Mouse (Mus musculus) layer of hippocampus, adult 8-10 months (tissue): ENCODE results near the gene Gpat3. TPM values are rescaled to one million over a fixed set of nuclear protein-coding genes. Genes with fewer than 3 reads are reported as not detected.

Experiments
- DNase-seq, 2 experiments: peaks; one replicate each; pipeline ENCODE4 v3.0.0; 2022; ENCODE audit warnings: low spot score in 2 of 2
- total RNA-seq, 4 experiments: library from RNA; stranded (reverse); gene quantifications; 2 replicates each; pipeline ENCODE4 v1.2.4; 2022

Gpat3 gene
- total RNA-seq, 4 experiments from 2014 or later, result 2.8 to 4.0 (median 4.0) TPM

GRCm38 (mm10) chr5:100860417-100861053 is 15.0 kb downstream of the Gpat3 start:
- no peak for DNase-seq

DNA sequence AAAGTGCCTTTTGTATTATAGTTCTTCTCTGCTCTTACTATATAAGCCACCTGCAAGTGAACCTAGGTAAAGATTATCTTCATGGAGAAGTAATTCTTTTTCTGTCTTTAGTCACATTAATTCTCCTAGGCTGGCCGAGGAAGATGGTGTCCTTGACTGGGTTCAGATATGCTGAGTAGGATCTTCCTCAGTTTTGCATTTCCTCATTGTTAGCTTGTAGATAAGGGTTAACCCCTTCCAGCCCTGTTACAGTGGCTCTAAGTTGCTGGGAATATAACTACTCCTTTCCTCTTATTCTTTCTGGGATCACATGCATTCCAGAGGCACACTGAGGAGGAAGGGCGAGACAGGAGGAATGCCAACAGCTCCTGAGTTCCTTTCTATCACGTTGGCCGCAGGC is 15.6 kb downstream of the Gpat3 start:
- no peak for DNase-seq

GRCm38 (mm10) chr5:100861811-100862210 is 16.3 kb downstream of the Gpat3 start:
- no peak for DNase-seq

DNA sequence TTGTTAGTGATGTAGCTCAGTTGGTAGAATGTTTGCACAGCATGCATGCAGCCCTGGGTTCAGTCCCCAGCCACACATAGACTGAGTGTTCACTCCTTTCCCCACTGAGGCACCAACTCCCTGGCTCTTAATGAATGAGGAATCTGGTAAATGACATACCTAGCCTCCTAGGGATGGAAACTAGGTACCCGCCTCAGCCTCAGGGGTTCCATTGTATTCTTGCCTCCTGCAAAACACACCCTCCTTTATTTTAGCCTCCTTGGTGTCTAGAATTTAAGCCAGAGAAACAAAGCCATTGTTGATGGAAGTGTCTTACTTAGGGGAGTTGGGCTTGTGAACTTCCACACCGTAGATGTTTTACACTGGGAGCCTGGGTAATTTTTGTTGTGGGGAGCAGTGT is 17.6 kb downstream of the Gpat3 start:
- DNase-seq, result no peak

- no peak for DNase-seq
These were observed 18.9 kb downstream of the Gpat3 start for GRCm38 (mm10) chr5:100864438-100864837.

DNA sequence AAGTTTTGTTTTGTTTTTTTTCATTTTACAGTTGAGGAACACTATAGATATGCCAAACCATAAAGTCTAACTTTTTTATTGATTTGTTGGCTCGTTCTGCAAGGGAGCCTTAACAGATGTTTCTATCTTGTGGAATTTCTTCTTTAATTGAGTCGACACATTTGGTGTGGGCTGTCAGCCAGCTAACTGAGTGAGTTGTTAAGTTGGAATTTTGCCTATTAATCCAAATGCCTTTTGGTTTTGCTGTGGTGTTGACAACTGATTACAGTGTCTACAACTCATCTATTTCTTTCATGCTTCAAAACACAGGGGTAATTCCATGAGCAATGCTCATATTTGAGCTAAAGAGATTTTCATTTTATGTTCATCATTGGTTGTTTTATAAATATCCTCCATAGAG is 20.7 kb downstream of the Gpat3 start:
- DNase-seq, result peak; percentile 30 to 60

- no peak for DNase-seq
These were observed 23.8 kb downstream of the Gpat3 start for GRCm38 (mm10) chr5:100869197-100869895.

DNA sequence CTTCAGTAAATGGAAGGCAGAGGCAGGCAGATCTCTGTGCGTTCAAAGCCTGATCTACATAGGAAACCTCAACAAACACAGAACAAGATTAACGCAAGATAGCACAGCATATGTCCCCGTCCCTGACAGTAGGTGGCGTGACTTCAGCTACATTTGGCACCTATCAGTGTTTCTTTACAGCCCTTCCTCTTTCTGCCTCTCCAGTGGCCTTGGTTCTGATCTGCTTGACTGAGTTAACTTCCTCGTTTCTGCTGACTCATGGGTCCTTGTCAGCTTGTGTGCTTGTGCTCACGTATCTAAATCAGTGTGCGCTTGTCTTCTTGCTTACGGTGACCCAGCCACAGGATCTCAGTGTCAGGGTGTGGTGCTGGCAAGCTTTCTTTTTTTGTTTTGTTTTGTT is 26.5 kb downstream of the Gpat3 start:
- no peak for DNase-seq

DNA sequence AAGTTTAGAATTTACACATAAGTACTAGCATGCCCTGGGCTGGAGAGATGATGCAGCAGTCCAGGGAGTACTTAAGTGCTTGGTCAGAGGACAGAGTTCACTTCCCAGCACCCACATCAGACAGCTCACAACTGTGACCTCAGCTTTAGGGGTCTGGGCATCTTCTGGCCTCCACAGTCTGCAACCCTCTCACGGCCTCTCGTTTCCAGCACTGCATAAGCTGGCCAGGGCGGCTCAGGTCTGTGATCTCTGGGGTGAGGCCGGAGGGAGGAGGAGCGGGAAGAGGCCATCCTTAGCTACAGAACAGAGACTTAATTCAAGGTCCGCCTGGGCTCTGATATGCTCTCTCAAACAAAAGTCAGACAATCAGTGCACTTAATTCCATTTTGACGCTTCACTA is 29.2 kb downstream of the Gpat3 start:
- DNase-seq, result no peak

GRCm38 (mm10) chr5:100875180-100875579 is 29.7 kb downstream of the Gpat3 start:
- no peak for DNase-seq

DNA sequence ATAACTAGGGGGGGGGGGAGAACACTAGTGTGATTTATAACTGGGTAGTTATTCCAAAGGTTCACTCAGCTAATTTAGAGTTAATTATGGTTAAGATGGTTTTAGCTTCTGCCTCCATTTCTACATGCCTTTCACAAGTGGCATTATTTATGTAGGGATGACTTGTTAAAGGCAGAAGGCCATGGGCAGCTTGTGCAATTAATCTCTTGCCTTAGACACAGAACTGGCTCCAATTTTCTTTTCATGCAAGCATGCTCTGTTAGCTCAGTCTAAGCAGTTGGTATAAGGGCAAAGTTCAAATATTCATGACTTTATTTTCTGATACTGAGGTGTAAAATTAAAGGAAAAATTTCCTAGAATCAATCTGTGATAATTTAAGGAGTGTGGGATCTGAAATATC is 31.5 kb downstream of the Gpat3 start:
- no peak for DNase-seq

DNA sequence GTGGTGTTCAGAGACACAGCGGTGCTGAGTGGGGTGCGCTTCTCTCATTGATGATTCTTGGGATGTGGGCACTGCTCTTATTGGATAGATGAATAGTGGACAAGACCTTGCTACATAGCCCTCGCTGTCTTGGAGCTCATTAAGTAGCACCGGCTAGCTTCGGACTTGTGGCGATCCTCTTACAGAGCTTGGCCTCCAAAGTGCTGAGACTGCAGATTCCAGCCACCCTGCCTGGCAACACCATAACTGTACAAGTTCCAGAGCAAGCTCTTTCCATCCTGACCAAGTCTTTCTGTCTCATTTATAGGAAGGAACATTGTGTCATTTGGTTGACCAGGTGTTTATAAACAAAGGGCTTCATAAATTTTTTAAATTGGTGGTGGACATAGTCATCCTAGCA is 39.7 kb downstream of the Gpat3 start:
- DNase-seq, result no peak

DNA sequence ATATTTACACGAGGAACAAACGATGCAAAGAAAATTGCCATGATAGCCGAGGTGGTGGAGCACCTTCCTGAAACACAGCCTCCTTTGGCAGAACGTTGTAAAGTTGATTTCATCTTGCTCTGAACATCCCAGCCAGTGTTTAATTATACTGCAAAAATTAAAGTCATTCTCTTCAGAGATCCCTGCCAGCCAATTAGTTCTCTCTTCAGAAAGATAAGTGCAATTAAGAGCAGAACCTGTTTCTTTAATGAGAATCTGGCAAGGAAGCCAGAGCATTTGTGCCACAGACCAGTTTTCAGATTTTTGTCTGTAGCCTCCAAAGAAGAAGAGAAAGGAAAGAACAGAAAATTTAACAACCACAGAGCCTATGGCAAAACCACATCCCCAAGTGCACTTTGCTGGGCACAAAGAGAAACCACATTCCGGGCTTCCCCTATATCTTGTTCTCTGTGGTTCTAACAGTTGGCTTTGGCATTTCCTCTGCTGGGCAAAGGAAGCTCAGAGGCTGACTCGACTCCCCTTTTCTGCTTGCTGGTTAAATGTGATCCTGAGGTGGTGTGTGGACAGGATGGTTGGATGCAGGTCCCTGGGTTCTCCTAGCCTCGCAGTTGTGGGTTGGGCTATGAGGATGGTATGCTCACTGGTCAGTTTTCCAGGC is 40.9 kb downstream of the Gpat3 start:
- DNase-seq, result no peak

- DNase-seq, result no peak
These were observed 50.7 kb downstream of the Gpat3 start for GRCm38 (mm10) chr5:100896199-100896598.

DNA sequence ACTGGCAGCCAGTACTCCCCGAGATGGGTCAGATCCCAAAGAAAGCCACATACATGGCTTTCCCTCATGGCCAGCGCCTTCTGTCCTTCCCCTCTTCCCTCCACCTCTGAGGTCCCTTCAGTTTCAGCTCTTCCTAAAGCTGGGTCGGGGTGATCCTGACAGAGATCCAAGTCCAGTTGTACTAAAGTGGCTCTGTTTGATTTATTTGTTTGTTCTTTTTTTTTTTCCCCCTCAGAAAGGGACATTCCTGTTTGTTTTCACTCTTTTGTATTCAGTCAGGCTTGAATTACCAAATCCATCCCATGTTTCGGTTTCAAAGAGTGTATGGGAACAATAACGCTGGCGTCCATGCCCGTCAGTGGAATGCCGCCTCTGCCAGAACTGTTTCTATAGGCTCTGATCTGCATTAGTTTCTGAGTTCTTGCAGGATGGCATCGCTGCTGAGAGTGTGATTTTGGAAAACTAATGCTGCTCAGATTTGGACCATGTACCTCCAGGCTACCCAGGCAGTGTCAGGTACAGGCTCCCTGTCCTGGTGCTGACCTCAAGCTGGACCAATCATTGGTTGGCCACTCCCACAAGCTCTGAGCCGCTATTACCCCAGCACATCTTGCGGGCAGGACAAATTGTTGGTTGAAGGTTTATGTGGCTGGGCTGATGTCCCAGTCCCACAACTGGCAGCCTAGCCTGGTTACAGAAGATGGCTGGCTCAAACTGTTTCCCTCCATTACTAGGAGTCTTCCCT is 54.4 kb downstream of the Gpat3 start:
- DNase-seq, result no peak

- no peak for DNase-seq
These were observed 55.5 kb downstream of the Gpat3 start for GRCm38 (mm10) chr5:100901046-100901445.

DNA sequence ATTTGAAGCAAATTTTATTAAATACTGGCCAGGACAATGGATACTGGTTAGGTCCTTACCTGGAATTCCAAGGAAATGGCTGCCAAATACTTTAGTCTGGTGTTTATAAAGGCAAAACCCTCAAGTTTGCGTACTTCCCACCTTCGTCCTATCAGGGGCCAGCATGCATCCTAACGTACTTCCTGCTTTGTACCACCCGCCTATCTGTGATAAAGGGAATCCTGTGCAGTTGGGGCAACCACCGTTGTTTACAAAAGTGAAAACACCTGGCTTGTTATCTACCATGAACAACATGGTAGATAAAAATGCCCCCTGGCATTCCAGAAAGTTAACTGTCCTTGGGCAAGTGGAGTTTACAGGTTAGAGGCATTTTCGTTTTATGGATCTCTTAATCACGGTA is 63.0 kb downstream of the Gpat3 start:
- no peak for DNase-seq

- no peak for DNase-seq
These were observed 63.4 kb downstream of the Gpat3 start for GRCm38 (mm10) chr5:100908901-100909300.

DNA sequence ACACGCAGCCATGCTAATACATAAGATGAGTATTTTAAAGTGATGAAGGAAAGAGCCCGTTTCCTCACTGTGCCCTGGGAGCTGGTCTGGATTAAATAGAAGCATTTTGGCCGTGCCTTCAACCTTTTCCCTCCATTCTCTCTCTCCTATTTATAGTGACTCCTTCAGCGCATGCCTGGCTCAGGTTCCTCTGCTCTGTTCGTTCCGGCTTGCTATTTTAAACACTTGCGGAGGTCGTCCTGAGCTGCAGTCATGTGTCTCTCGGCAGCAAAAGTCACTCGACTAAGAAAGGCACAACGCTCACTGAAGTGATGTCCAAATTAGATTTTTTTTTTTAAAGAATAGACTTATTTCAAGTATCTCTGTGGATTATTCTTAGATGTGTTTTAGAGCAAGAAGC is 64.2 kb downstream of the Gpat3 start:
- no peak for DNase-seq

- DNase-seq, result no peak
These were observed 66.1 kb downstream of the Gpat3 start for GRCm38 (mm10) chr5:100911502-100912097.

DNA sequence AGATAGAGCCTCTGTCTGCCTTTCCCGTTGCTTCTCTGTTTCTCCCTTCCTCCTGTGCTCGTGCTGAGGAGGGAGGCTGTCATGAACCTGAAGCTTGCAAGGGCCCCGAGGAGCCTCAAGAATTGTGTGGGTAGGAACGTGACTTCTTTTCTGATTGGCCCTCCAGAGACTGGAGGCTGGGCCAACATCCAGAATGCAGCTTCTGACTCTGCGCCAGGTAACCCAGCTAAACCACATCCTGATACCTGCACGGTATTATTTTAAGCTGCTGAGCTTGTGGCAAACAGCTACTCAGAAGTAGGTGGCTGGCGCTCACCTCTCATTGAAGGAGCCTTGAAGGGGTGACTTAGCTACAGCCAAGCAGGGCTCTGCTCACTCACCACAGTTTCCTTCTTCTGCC is 66.9 kb downstream of the Gpat3 start:
- DNase-seq, result no peak

GRCm38 (mm10) chr5:100913274-100913673 is 67.8 kb downstream of the Gpat3 start:
- no peak for DNase-seq
